Mouse (Mus musculus): ENCODE results near the gene Slc29a1. TPM values are rescaled to one million over a fixed set of nuclear protein-coding genes. Genes with fewer than 3 reads are reported as not detected.

Slc29a1 gene
- polyA plus RNA-seq, 1 experiment from 2014 or later, result 93.6 TPM

- TF ChIP-seq CTCF (IDR thresholded peaks at IDR 0.05; ENCODE audit: low read depth), result no peak
- peak; percentile 87 for DNase-seq (ENCODE audit: low spot score)
- H3K4me3 ChIP-seq (replicated peaks; ENCODE audit: low read depth, low read length), result peak overlapping the region; percentile 4
- H3K9me3 ChIP-seq (replicated peaks; ENCODE audit: low read length), result no peaks in the 10 kb centered on the region
- H3K4me2 ChIP-seq (ENCODE audit: low read length), result peak overlapping the region; percentile 41
- WGBS, result 15% methylated on average over 20 of the region's 20 CpGs
- no peaks in the 10 kb centered on the region for H3K27me3 ChIP-seq (ENCODE audit: insufficient read depth, low read length)
- H3K4me1 ChIP-seq (replicated peaks; ENCODE audit: insufficient read depth, low read length), result peaks cover 17% of the 10 kb centered on the region
- peak; percentile 49; the same call in 1 of the 2 replicates for ATAC-seq (replicated peaks; ENCODE audit: low FRiP score, low read depth)
- peak overlapping the region; percentile 92 for H3K27ac ChIP-seq
- no peaks in the 10 kb centered on the region for H3K36me3 ChIP-seq (ENCODE audit: insufficient read depth, low read length)
- peak overlapping the region; percentile 38; the same call in 1 of the 2 replicates for H3K9ac ChIP-seq (ENCODE audit: low read depth, low read length)
Observed at GRCm38 (mm10) chr17:45619386-45620256, 20.2 kb upstream of the Slc29a1 start.

- TF ChIP-seq CTCF (IDR thresholded peaks at IDR 0.05; ENCODE audit: low read depth), result no peak
- WGBS, result 18% methylated on average over 8 of the region's 8 CpGs
- DNase-seq (ENCODE audit: low spot score), result peak; percentile 84
- H3K27me3 ChIP-seq (ENCODE audit: insufficient read depth, low read length), result no peaks in the 10 kb centered on the region
- H3K27ac ChIP-seq, result peak overlapping the region; percentile 92
- H3K4me1 ChIP-seq (replicated peaks; ENCODE audit: insufficient read depth, low read length), result peaks cover 17% of the 10 kb centered on the region
- peak; percentile 76 for ATAC-seq (replicated peaks; ENCODE audit: low FRiP score, low read depth)
- no peaks in the 10 kb centered on the region for H3K36me3 ChIP-seq (ENCODE audit: insufficient read depth, low read length)
- peak overlapping the region; percentile 38; the same call in 1 of the 2 replicates for H3K9ac ChIP-seq (ENCODE audit: low read depth, low read length)
- H3K9me3 ChIP-seq (replicated peaks; ENCODE audit: low read length), result no peaks in the 10 kb centered on the region
- peak overlapping the region; percentile 4 for H3K4me3 ChIP-seq (replicated peaks; ENCODE audit: low read depth, low read length)
- peak overlapping the region; percentile 41 for H3K4me2 ChIP-seq (ENCODE audit: low read length)
Observed at GRCm38 (mm10) chr17:45618941-45619385, 19.6 kb upstream of the Slc29a1 start.

- H3K36me3 ChIP-seq (ENCODE audit: insufficient read depth, low read length), result no peaks in the 10 kb centered on the region
- TF ChIP-seq CTCF (IDR thresholded peaks at IDR 0.05; ENCODE audit: low read depth), result no peak
- H3K27me3 ChIP-seq (ENCODE audit: insufficient read depth, low read length), result no peaks in the 10 kb centered on the region
- 67% methylated on average over 6 of the region's 6 CpGs for WGBS
- H3K9ac ChIP-seq (ENCODE audit: low read depth, low read length), result no peak overlapping the region
- ATAC-seq (replicated peaks; ENCODE audit: low FRiP score, low read depth) (no peak), DNase-seq (ENCODE audit: low spot score) (no peak)
- H3K4me3 ChIP-seq (replicated peaks; ENCODE audit: low read depth, low read length), result no peak overlapping the region
- no peak overlapping the region for H3K4me2 ChIP-seq (ENCODE audit: low read length)
- H3K9me3 ChIP-seq (replicated peaks; ENCODE audit: low read length), result no peaks in the 10 kb centered on the region
- H3K4me1 ChIP-seq (replicated peaks; ENCODE audit: insufficient read depth, low read length), result peaks cover 17% of the 10 kb centered on the region
- H3K27ac ChIP-seq, result no peak overlapping the region
Observed at GRCm38 (mm10) chr17:45617655-45618054, 18.2 kb upstream of the Slc29a1 start.

GRCm38 (mm10) chr17:45616679-45617078, 17.3 kb upstream of the Slc29a1 start:
- H3K9me3 ChIP-seq (replicated peaks; ENCODE audit: low read length), result no peaks in the 10 kb centered on the region
- no peak overlapping the region for H3K27ac ChIP-seq
- H3K27me3 ChIP-seq (ENCODE audit: insufficient read depth, low read length), result no peaks in the 10 kb centered on the region
- H3K36me3 ChIP-seq (ENCODE audit: insufficient read depth, low read length), result no peaks in the 10 kb centered on the region
- peaks cover 17% of the 10 kb centered on the region for H3K4me1 ChIP-seq (replicated peaks; ENCODE audit: insufficient read depth, low read length)
- no peak for DNase-seq (ENCODE audit: low spot score)
- ATAC-seq (replicated peaks; ENCODE audit: low FRiP score, low read depth), result no peak
- H3K9ac ChIP-seq (ENCODE audit: low read depth, low read length), result no peak overlapping the region
- H3K4me2 ChIP-seq (ENCODE audit: low read length), result no peak overlapping the region
- H3K4me3 ChIP-seq (replicated peaks; ENCODE audit: low read depth, low read length), result no peak overlapping the region
- TF ChIP-seq CTCF (IDR thresholded peaks at IDR 0.05; ENCODE audit: low read depth), result no peak
- 78% methylated on average over 3 of the region's 3 CpGs for WGBS

- WGBS, result 33% methylated on average over 4 of the region's 4 CpGs
- Histone ChIP-seq H3K9me3 (replicated peaks; ENCODE audit: low read length) (no peaks in the 10 kb centered on the region), H3K9ac (ENCODE audit: low read depth, low read length) (no peak overlapping the region), H3K4me3 (replicated peaks; ENCODE audit: low read depth, low read length) (no peak overlapping the region), H3K36me3 (ENCODE audit: insufficient read depth, low read length) (no peaks in the 10 kb centered on the region), H3K27ac (no peak overlapping the region), H3K4me1 (replicated peaks; ENCODE audit: insufficient read depth, low read length) (peaks cover 17% of the 10 kb centered on the region), H3K4me2 (ENCODE audit: low read length) (no peak overlapping the region), H3K27me3 (ENCODE audit: insufficient read depth, low read length) (no peaks in the 10 kb centered on the region)
- no peak for ATAC-seq (replicated peaks; ENCODE audit: low FRiP score, low read depth)
- no peak for TF ChIP-seq CTCF (IDR thresholded peaks at IDR 0.05; ENCODE audit: low read depth)
- DNase-seq (ENCODE audit: low spot score), result no peak
Observed at GRCm38 (mm10) chr17:45616046-45616650, 16.7 kb upstream of the Slc29a1 start.

GRCm38 (mm10) chr17:45612921-45613320, 13.5 kb upstream of the Slc29a1 start:
- no peak for TF ChIP-seq CTCF (IDR thresholded peaks at IDR 0.05; ENCODE audit: low read depth)
- ATAC-seq (replicated peaks; ENCODE audit: low FRiP score, low read depth) (no peak), DNase-seq (ENCODE audit: low spot score) (no peak)
- 80% methylated on average over 7 of the region's 7 CpGs for WGBS
- H3K27ac ChIP-seq, result no peak overlapping the region
- no peak overlapping the region for H3K4me2 ChIP-seq (ENCODE audit: low read length)
- no peaks in the 10 kb centered on the region; the same call in 1 of the 2 replicates for H3K4me1 ChIP-seq (replicated peaks; ENCODE audit: insufficient read depth, low read length)
- H3K4me3 ChIP-seq (replicated peaks; ENCODE audit: low read depth, low read length), result no peak overlapping the region
- H3K27me3 ChIP-seq (ENCODE audit: insufficient read depth, low read length), result no peaks in the 10 kb centered on the region
- H3K36me3 ChIP-seq (ENCODE audit: insufficient read depth, low read length), result no peaks in the 10 kb centered on the region
- H3K9me3 ChIP-seq (replicated peaks; ENCODE audit: low read length), result no peaks in the 10 kb centered on the region
- H3K9ac ChIP-seq (ENCODE audit: low read depth, low read length), result no peak overlapping the region
